Mouse (Mus musculus) ZHBTc4 (cell line): ENCODE data around the gene Slc35f3.

Source experiments
- DNase-seq: peaks from one replicate; pipeline ENCODE4 v3.0.0-alpha.2; 2011; ENCODE audit warnings: low read depth, low spot score

The Slc35f3 gene

GRCm38 (mm10) chr8:126298296-126299093, at the start of gene Slc35f3:
Slc35f3 (plus strand) TSS chr8:126298558.
- peak; percentile 78 for DNase-seq

DNA sequence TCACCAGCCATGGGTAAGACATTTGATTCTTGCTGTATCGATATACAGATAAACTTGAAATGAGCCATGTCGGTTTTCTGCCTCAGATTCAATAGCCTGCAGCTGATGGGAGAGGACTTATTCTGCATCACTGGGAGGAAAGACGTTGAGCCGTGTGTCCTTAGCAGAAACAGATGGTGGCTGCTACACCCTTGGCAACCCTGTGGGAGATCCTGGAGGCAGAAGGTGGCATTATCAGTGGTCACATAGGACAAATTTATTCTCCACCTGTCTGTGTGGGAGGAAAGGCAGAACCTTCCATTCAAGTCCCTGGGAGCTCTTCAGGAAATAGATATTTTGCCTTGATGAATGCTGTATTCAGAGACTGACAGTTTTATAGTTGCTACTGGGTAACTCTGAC, 47.9 kb upstream of the Slc35f3 start:
- no peak for DNase-seq

DNA sequence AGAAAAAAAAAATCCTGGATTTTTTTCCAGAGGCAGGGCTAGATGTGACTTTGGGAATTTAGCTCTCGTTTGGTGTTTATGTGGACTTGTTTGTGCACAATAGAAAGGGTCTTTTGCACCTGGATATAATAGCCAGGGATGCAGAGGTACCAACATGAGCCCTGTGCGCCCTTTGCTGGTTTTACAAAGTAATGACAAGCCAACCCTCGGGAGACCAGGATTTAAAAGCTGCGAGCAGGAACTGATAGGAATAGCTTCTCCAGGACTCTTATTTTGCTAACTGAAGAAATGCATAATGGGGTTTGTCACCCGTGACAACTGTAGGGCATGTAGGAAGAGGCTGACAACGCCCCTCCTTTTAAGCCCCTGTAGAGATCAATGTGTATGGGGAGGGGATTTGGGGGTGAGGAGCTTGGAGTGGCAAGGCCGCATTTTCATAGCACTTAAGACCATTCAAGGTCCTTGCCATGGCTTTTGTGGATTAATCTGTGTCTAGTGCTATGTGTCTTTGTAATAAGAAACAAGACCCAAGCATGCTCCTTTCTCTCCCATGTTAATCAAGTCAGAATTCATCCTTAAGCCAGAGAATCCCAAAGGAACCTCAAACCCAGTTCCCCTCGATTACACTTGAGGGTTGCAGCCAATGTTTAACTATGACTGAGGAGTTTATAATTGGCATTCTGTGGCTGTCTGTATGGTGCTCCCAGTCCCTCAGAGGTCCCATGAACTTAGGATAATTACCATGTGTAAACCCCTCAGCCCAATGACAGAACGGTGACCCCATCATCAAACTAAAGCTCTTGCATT, 41.6 kb upstream of the Slc35f3 start:
- no peak for DNase-seq

DNA sequence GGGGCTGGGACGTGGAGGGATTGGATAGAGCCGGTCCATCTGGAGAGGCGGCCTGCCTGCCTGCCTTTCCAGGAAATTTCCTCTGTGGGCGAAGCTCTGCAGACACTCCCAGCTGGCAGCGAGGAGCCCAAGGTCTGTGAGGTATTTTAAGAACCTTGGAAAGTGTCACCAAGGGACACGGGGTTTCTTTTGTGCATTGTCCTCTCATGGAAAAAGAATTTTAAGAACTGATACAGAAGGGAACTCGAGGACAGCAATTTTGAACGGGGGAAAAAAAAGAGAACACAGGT, 41.0 kb upstream of the Slc35f3 start:
- DNase-seq: no peak

GRCm38 (mm10) chr8:126258175-126258781, 40.1 kb upstream of the Slc35f3 start:
- peak; percentile 83 for DNase-seq

GRCm38 (mm10) chr8:126265186-126265585, 33.2 kb upstream of the Slc35f3 start:
- no peak for DNase-seq

DNA sequence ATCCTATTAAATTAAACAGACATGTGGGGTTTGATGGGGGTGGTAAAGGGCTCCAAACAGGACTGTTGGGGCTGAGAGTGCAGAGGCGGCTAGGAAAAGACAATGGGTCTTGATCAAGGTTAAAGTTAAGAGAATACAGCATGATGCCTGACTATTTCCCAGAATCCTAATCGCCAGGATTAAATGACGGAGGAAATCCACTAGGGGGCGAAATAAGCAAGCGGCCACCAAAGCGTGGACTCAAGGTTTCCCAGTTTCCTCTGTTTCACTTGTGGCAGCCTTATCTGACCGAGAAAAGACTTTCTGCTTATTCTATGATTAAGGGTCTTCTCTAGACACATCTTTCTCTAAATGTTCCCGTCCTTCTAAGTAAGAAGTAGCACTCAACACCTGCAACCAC, 31.2 kb upstream of the Slc35f3 start:
- DNase-seq: peak; percentile 72

- DNase-seq: no peak
Measured at GRCm38 (mm10) chr8:126269733-126270132, 28.6 kb upstream of the Slc35f3 start.

DNA sequence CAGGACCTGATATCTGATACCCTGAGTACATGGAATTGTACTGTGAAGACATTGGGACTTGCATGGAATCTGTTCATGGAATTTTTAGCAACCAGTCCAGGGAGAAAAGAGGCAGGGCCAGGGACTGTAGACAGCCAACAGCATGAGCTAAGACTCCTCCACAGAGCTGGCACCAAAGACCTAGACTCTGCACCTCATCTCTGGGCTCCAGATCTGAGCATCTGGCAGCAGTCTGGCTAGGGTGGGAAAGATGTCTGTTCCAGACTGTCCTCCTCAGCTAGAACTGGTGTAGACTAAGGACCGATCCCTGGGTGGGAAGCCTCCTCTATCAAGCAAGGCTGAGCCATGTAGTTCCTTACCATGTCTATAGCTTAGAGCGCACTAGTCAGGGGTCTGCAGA, 25.9 kb upstream of the Slc35f3 start:
- no peak for DNase-seq

DNA sequence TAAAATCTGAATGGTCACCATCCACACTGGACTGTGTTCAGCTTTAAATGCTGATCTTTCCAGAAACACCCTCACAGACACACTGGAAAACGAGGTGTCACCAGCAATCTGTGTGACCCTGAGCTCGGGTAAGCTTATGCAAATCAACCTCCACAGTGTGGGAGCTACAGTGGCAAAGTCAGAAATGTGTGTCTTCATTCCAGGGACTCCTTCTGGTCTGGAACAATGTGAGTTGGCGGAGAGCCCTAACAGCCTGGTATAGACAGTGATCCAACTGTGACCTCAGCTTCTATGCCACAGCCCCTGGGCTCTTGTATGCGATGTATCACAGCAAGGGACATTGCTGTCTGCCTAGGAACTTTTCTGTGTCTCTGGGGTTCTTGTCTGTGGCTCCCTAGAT, 25.3 kb upstream of the Slc35f3 start:
- no peak for DNase-seq

DNA sequence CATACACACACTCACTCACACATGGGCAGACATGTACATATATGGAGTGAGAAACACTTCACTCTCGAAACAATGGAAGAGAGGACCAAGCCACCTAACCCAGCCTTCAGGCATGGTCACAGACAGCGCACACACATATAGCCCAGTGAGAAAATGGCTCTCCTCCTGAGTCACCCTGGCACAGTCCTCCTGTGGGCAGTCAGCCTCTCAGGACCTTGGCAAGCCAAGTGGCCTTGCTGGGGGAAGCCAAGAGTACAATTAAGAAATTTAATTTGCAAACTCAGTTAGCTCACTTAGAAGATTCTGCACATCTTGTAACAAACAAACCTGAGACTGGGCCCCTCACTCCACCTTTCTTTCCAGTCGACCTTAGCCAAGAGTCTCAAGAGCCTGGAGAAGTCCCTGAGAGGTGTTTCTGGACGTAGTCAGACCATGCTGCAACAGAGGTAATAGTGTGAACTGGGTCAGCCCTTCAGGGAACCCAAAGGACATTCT, 23.4 kb upstream of the Slc35f3 start:
- DNase-seq: no peak

DNA sequence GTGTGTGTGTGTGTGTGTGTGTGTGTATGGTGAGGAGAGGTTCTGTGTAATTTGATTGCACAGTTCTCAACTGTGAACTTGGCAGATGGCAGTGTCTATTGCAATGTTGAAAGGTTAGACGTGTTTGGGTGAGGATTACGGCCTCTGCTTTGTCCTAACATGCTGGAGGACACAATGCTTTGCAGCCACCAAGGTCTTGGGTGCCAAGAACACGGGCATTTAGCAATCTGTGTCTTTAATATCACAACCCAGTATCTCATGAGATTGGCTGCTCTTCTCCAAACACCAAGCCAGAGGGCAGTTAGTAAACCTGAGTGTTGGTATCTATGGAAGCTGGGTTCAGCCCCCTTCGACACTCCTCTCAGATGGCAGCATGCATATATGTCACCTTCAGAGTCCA, 22.5 kb upstream of the Slc35f3 start:
- no peak for DNase-seq

DNA sequence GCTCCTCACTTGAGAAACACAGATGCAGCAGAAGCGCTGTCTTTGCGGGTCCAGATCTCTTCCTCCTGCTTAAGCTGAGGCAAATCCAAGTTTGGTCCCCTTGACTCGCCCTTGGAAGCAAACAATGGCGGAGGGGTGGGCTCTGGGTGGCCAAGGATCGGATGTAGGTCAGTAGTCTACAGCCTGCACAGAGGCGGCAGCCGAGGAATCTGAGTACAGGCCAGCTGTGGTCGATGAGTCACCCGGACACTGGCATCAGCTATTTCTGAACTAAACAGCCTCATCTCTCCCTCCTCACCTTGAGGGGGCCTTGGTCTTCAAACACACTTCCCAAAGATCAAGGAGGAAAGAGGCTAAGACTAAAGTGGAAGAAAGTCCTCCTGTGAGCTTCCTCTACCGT, 6.4 kb upstream of the Slc35f3 start:
- DNase-seq: no peak

DNA sequence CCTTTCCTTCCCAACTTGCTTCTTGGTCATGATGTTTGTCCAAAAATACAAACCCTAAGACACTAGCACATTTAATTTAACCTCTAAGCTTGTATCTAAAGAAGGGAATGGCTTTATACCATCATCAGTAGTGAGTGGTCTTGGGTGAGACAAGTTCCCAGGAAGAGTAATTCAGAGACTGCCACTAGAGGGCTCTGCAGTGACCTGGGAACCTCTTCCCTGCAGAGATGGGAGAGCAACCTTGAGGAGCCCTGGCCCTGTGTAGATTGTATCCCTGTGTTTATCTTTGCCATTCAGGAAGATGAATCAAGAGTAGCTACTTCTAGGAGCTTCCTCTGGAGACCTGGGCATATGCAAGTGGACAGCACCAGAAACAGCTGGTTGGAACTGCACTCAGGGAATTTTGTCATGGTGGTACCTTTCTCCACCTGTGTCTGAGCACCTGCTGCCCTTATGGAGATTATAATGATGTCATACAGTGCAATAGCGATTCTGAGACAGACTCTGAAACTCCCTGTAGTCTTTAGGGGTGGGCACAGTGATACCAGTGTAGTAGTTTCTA, 993 bp upstream of the Slc35f3 start:
- peak; percentile 78 for DNase-seq

DNA sequence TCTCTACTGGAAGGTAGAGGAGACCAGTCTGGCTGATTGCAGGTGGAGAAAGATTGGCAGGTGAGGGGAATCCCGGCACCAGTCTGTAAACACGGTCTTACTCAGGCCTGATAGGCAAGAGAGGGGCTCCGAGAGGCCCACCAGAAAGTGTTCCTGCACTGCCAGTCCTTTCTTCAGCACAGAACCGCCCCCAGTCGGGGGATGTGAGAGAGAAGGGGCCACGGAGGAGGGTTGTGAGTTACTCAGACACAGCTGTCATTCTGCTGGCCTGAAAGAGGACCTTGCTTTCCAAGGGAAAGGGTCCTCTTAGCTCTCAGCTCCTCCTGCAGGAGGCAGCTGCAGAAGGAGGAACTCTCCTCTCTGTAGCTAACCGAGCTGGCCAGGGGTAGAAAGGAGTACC, 975 bp downstream of the Slc35f3 start:
- no peak for DNase-seq

DNA sequence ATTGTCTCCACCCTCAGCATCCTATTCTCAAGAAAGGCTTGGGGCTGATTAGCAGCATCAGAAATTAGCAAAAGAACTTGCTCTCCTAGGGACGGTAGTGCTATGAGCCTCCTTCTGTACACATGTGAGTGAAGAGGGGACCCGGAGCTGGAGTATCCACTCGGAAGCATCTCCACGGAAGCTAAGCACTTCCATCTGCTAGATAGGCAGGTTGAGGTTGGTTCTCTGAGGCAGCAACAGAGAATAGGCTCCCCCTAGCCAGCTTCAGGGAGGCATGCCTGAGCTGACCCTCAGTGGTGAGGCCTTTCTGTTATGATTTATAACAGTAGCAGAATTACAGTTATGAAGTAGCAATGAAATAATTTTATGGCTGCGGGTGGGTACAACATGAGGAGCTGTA, 2.0 kb downstream of the Slc35f3 start:
- DNase-seq: no peak

DNA sequence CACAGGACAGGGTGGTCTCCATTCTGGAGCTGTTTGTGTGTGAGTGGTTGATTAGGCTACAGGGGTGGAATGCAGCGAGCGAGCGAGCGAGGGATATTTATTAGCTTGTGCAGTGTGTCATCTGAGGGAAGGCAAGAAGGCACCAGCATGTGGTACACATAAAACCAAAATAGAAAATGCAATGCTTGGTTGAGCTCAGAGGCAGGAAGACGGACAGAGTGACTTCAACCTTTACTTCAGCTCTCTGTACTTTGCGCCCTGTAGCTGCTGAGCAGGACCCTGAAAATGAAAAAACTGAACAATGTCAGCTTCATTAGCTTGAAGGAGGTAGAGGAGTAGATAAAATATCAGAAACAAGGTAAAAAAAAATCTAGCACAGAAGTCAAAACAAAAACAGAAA, 3.2 kb downstream of the Slc35f3 start:
- no peak for DNase-seq

GRCm38 (mm10) chr8:126307164-126307563, 8.8 kb downstream of the Slc35f3 start:
- no peak for DNase-seq

- DNase-seq: no peak
Measured at GRCm38 (mm10) chr8:126309015-126309414, 10.7 kb downstream of the Slc35f3 start.

- DNase-seq: no peak
Measured at GRCm38 (mm10) chr8:126324931-126325330, 26.6 kb downstream of the Slc35f3 start.

GRCm38 (mm10) chr8:126326136-126326535, 27.8 kb downstream of the Slc35f3 start:
- no peak for DNase-seq

DNA sequence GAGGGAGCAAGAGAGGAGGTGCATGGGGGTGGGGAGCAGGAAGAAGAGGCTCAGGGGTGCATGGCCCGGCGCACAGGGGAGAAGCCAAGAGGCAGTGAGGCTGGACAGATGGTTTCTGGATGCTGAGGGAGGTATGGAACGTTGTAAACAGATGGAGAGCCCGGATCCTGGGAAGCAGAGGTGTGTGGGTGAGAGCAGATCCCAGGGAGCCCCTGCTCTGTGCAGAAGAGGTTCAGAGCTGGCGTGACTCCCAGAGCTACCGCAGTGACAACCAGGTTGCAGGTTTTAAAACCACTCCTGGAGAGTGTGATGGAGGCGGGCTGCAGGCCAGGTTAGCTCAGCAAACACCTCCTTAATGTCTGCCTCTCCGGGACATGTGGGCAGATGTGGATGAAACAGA, 28.4 kb downstream of the Slc35f3 start:
- no peak for DNase-seq
